Mouse (Mus musculus): ENCODE data around the gene Hs3st2.

Hs3st2 gene

DNA sequence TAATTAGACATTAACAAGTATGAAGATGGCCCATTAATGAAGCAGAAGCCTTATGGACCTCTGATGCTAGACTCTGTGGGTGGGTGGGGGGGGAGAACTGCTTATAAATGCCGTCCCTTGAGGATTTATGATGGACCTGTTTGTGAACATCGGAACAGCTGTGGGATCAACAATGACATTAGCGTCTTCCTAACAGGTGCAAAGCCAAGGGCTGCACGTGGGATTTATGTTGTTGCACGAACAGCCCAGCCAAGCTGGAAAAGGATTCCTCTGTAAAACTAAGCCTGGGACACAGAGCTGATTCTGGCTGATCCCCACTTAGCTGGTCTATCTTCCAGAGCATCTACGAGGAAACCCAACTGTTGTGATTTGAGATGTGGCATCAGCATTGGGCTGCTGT, 69.0 kb downstream of the Hs3st2 start:
- DNase-seq (ENCODE audit: low spot score): no peak

DNA sequence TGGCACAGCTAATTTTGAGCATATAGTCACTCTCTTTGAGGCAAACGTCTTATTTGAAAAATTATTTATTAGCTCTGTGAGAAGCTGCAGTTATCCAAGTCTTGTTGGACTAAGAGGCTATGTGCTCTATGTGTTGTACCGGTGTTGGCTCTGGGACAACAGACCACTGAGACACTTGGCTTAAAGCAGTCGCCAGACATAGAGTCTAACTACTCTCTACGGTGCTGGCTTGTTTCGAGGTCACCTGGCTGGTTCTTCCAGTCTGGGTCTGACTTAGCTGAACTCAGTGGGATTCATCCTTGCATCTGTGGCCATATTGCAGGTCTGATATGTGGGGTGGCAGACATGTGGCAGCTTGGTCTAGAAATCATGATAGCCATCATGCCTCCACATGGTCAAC, 72.8 kb downstream of the Hs3st2 start:
- no peak for DNase-seq (ENCODE audit: low spot score)

DNA sequence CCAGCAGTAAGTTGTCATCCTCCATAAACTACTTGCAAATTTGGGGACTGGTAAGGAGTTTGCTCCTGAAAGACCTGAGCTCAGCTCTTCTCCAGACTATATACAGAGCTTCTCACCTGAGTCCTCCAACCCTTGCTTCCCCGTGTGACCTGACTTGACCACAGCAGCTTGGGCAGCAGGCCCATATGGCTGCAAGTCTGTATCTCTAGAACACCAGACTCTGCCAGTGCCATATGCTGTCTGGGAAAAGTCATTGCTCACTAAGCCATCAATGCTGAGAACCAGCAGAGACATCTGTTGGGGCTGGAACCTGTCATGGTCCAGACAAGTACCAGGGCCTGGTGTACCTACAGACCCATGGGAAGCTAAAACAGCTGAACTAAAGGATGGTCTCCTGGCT, 73.5 kb downstream of the Hs3st2 start:
- DNase-seq (ENCODE audit: low spot score): no peak

- DNase-seq (ENCODE audit: low spot score): no peak
Measured at GRCm38 (mm10) chr7:121466331-121466730, 74.7 kb downstream of the Hs3st2 start.

GRCm38 (mm10) chr7:121469435-121469834, 77.8 kb downstream of the Hs3st2 start:
- no peak for DNase-seq (ENCODE audit: low spot score)

GRCm38 (mm10) chr7:121478302-121478701, 86.6 kb downstream of the Hs3st2 start:
- DNase-seq (ENCODE audit: low spot score): no peak

GRCm38 (mm10) chr7:121480106-121480505, 88.4 kb downstream of the Hs3st2 start:
- no peak for DNase-seq (ENCODE audit: low spot score)

GRCm38 (mm10) chr7:121484590-121484989, 92.9 kb downstream of the Hs3st2 start:
- DNase-seq (ENCODE audit: low spot score): no peak

DNA sequence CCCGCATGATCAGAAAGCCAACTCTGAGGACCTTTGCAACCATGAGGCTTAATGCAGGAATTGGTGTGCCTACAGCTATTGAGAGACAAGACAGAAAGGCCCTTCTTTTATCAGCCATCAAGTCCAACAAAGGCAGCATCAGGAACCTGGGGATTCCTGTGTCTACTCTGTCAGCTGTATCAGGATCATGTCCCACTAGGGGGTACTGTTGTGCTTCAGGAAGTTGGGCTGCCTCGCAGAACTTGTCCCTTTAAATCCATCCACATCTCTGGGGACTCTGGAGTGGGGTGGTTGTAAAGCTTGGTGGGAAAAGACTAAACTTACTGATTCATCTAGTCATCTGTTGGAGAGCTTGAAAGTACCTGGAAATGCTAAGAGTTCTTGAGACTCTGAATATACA, 93.6 kb downstream of the Hs3st2 start:
- DNase-seq (ENCODE audit: low spot score): no peak

GRCm38 (mm10) chr7:121487291-121487690, 95.6 kb downstream of the Hs3st2 start:
- no peak for DNase-seq (ENCODE audit: low spot score)

GRCm38 (mm10) chr7:121489401-121489800, 97.7 kb downstream of the Hs3st2 start:
- no peak for DNase-seq (ENCODE audit: low spot score)

DNA sequence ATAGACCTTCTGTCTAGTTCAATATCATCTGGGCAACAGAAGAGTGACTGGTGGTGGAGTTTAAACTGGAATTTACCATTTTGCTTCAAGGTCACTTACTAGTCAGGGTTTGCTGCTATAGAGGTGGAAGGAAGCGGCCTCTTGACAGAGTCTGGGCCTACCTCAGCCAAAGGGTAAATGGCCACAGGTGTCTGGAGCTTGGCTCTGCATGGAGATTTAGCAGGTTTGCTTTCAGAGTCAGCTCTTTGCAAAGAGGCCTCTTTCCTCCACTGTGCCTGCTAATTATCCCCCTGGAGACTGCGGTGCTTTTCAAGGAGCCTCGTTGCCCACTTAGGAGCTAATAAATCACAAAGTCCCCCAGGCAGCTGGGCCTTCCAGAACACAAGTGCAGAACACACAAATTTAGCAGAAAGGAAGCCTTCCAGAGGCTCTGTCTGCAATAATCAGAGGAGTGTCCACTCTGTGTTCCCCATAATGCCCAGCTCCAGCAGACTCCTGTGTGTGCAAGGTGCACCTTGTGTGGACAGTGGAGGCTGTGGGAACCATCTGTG, 99.9 kb downstream of the Hs3st2 start:
- DNase-seq (ENCODE audit: low spot score): no peak

GRCm38 (mm10) chr7:121500516-121500915, 108.9 kb downstream of the Hs3st2 start:
- no peak for DNase-seq (ENCODE audit: low spot score)

GRCm38 (mm10) chr7:121501666-121502065, 110.0 kb downstream of the Hs3st2 start:
- no peak for DNase-seq (ENCODE audit: low spot score)

DNA sequence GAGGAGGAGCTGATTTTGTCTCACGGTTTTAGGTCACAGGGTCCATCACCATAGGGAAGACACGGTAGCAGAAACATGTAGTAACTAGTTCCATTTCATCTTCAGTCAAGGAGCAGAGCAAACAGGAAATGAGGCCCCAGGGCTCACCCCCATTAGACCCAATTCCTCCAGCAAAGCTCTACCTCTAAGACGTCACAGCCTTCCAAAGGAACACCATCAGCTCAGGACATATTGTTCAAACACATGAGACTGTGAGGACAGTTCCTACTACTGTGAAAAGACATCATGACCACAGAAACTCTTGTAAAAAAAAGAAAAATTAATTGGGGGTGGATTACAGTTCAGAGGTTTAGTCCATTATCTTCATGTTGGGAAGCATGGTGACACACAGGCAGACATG, 125.1 kb downstream of the Hs3st2 start:
- no peak for DNase-seq (ENCODE audit: low spot score)

GRCm38 (mm10) chr7:121517165-121517591, 125.5 kb downstream of the Hs3st2 start:
- DNase-seq (ENCODE audit: low spot score): no peak

DNA sequence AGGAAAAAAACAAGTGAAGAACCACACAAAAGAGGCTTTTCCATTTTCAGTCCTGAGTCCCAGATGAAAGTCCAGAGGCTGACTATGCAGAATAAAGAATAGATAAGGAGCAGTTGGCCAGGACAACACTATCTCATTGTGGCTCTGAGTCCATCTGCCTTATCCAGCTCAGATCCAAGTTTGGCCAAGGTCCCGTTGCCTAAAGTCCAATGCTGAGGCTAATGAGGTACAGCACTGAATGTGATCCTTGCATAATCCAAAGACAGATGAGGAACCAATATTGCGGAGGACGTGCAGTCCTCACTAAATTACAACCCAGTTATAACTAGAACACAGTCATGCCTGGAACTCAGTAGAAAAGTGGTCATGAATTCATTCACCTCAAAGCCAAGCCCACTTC, 130.5 kb downstream of the Hs3st2 start:
- DNase-seq (ENCODE audit: low spot score): no peak

DNA sequence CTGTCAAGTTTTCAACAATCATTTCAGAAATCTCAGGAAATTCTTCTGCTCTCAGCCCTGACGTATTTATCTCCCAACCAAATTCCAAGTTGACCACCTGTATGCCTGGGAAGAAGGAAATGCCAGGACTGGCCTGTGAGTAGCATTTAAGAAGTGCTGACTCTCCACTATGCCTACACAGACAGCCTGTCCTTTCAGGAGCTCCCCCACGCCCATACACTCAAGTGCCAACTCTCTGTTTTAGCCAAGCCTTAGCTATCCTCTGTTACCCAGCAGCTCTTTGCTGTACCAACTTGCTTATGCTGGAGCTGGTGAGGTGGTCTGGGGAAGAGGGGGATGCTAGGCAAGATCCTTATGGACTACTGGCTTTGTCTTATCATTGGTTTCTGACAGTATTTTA, 137.4 kb downstream of the Hs3st2 start:
- DNase-seq (ENCODE audit: low spot score): no peak

GRCm38 (mm10) chr7:121533639-121534038, 142.0 kb downstream of the Hs3st2 start:
- DNase-seq (ENCODE audit: low spot score): no peak

DNA sequence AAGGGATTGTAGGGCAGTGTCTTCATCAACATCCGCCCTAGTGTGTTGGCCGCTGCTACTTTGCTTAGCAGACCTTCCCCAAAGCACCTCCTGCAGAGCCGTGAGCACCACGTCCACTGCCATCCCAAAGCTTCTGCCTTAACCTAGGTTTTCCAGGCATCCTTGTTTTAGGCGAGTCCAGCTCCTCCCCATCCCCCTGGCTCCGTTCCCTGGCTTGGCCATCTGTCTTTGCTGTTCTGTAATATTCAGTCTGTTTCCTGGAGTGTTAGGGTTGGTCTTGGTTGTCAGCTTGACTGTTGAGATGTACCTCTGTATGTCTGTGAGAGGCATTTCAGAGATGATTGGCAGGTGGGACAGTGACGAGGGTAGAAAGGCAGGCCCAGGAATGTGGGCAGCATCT, 142.7 kb downstream of the Hs3st2 start:
- DNase-seq (ENCODE audit: low spot score): no peak

DNA sequence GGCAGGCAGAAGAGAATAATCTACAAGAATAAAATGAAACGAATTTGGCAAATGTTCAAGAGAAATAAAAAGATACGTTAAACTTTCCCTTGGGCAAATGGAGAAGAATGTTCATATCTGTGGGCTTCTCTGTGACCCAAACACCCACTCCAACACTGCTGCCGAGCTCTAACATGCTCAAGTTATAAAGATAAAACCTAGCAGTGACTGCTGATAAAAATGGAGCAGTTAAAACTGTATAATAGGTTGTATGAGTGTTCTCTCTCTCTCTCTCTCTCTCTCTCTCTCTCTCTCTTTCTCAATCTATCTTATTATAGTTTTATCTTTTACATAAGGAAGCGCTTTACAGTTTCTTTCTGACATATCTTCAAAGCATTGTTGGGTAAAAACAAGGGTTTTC, 144.3 kb downstream of the Hs3st2 start:
- DNase-seq (ENCODE audit: low spot score): no peak

- no peak for DNase-seq (ENCODE audit: low spot score)
Measured at GRCm38 (mm10) chr7:121539405-121540275, 148.0 kb downstream of the Hs3st2 start.

- DNase-seq (ENCODE audit: low spot score): no peak
Measured at GRCm38 (mm10) chr7:121542458-121542857, 150.8 kb downstream of the Hs3st2 start.
